Mouse (Mus musculus) intestine, embryonic 14.5 days (tissue): ENCODE data around the gene Inhba. TPM values are rescaled to one million over a fixed set of nuclear protein-coding genes. Genes with fewer than 3 reads are reported as not detected.

Experiments
- ATAC-seq: fragments of 200-750 bp; cut with Nextera tagmentation; replicated peaks from 2 replicates; pipeline ENCODE4 v1.8.0; 2017; ENCODE audit warnings: low read depth, moderate number of reproducible peaks, moderate TSS enrichment, moderate library complexity; ENCODE audit not compliant: low FRiP score, low TSS enrichment
- DNase-seq: peaks from one replicate; pipeline ENCODE4 v3.0.0-alpha.2; 2018; ENCODE audit warnings: low spot score
- H3K27ac ChIP-seq: fragments of 300-500 bp; sonication (generic); 2 replicates; pipeline ENCODE4 v1.5.1; 2014; ENCODE audit warnings: low read depth, mild to moderate bottlenecking, control low read depth
- H3K27me3 ChIP-seq: fragments of 300-500 bp; sonication (generic); replicated peaks from 2 replicates; pipeline ENCODE4 v1.6.1; 2014; ENCODE audit warnings: low read length, control low read depth; ENCODE audit not compliant: control insufficient read depth, insufficient read depth
- H3K36me3 ChIP-seq: fragments of 300-500 bp; sonication (generic); 2 replicates; pipeline ENCODE4 v1.6.1; 2014; ENCODE audit warnings: low read length, control low read depth; ENCODE audit not compliant: control insufficient read depth, insufficient read depth
- H3K4me1 ChIP-seq: fragments of 300-500 bp; sonication (generic); replicated peaks from 2 replicates; pipeline ENCODE4 v1.6.1; 2014; ENCODE audit warnings: low read length, control low read depth, mixed read lengths; ENCODE audit not compliant: control insufficient read depth, insufficient read depth
- H3K4me2 ChIP-seq: fragments of 300-500 bp; sonication (generic); 2 replicates; pipeline ENCODE4 v1.6.1; 2014; ENCODE audit warnings: low read length
- H3K4me3 ChIP-seq: fragments of 300-500 bp; sonication (generic); 2 replicates; pipeline ENCODE4 v1.5.1; 2014; ENCODE audit warnings: low read depth, low read length, control low read depth, mixed read lengths
- H3K9ac ChIP-seq: fragments of 300-500 bp; sonication (generic); 2 replicates; pipeline ENCODE4 v1.6.1; 2014; ENCODE audit warnings: mild to moderate bottlenecking, low read length
- H3K9me3 ChIP-seq: fragments of 300-500 bp; sonication (generic); 2 replicates; pipeline ENCODE4 v1.6.1; 2016; ENCODE audit warnings: low read length, control low read depth; ENCODE audit not compliant: control insufficient read depth
- WGBS: fragments of 180-500 bp; shearing (Covaris S2); extraction: QIAGEN DNeasy Blood & Tissue Kit; methylation state at CpG from one replicate; pipeline ENCODE4 v1.1.7; 2014; 5-methylcytosine and 5-hydroxymethylcytosine counted together
- polyA plus RNA-seq: library from polyadenylated mRNA; unstranded; fragments of >200 nt; fragmentation: Nextera tagmentation; extraction: Ambion mirVana; gene quantifications from 2 replicates; pipeline ENCODE4 v1.2.1, GENCODE M21; 2014

The Inhba gene
- polyA plus RNA-seq, 1 experiment from 2014 or later: 1.6 TPM

DNA sequence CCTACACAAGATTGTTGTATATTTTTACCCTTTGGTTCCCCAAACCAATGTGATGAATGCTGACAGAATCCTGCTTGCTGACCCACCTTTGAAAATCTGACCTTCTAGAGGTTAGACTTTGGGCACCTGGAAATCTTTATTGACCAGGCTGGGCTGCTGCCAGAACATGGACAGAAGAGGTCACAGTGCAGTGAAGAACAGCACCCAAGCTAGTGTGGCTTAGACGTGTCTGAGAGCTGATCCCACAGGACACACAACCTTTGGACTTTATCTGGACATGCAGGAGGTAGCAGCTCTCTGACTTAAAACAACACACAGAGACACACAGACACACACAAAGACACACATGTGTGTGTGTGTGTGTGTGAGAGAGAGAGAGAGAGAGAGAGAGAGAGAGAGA is 3.3 kb upstream of the Inhba start:
- no peak overlapping the region for H3K27ac ChIP-seq
- no peaks in the 10 kb centered on the region for H3K9me3 ChIP-seq
- no peak overlapping the region for H3K4me3 ChIP-seq
- DNase-seq (no peak), ATAC-seq (no peak)
- H3K27me3 ChIP-seq: 0 out of 2 replicates have a peak, but pooled peaks cover 5% of the 10 kb centered on the region
- whole genome bisulfite sequencing: 46% methylated on average over 1 of the region's 1 CpGs
- H3K36me3 ChIP-seq: no peaks in the 10 kb centered on the region
- H3K4me1 ChIP-seq: 0 out of 2 replicates have a peak, but pooled peaks cover 3% of the 10 kb centered on the region
- H3K9ac ChIP-seq: no peak overlapping the region
- H3K4me2 ChIP-seq: no peak overlapping the region

DNA sequence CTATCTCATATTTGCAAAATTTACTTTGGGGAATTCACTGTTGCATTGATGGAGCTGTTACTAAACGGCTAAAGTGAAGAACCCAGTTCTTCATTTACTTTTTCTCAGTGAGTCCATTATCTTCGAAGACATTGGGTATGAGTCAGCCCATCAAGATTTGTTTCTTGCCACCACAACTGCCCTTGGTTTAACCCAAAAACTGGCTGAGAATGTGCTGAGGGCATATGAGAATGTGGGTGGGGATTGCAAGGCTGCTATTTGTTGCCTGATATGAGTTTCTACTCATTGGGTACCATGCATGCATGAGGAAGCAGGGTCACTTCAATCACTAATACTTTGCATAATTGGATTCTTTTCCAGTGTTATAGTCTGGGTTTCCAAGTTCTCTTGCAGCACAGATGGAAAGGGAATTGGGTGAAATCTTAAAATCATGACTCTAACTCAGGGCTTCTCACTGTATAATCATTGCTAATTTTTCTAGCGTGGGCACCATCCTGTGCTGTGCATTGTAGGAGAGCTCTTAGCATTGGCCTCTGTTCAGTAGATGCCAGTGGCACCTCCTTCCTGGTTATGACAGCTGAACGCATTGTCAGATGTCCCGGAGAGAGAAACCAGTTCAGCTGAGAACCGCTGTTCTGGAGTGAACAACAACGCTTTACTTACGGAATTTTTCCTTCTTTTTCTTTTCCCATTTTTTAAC is 1.7 kb upstream of the Inhba start:
- H3K4me3 ChIP-seq: no peak overlapping the region
- no peaks in the 10 kb centered on the region for H3K9me3 ChIP-seq
- H3K4me2 ChIP-seq: no peak overlapping the region
- 0 out of 2 replicates have a peak, but pooled peaks cover 3% of the 10 kb centered on the region for H3K4me1 ChIP-seq
- DNase-seq: no peak
- 0 out of 2 replicates have a peak, but pooled peaks cover 5% of the 10 kb centered on the region for H3K27me3 ChIP-seq
- no peak for ATAC-seq
- H3K36me3 ChIP-seq: no peaks in the 10 kb centered on the region
- no peak overlapping the region for H3K9ac ChIP-seq
- H3K27ac ChIP-seq: no peak overlapping the region
- 93% methylated on average over 8 of the region's 8 CpGs for WGBS

DNA sequence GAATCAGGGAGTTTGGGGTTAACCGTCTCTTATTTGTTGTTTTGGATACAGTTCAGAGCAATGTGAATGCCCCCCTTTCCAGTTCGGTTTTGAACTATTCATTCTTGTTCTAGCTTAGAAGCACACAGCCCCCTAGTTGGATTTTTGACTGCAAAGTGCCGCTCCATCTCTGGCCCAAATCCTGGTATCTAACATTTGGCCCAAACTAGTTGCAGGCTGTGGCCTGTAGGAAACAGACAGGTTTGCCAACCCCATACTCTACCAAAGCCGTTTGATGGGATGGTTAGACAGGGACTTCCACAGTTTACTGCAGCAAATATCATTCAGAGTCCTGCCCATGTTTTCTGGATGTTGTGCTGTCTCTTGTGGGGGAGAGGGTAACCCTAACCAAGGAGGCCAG is 1.1 kb upstream of the Inhba start:
- ATAC-seq: no peak
- 88% methylated on average over 4 of the region's 4 CpGs for WGBS
- Histone ChIP-seq H3K27ac (no peak overlapping the region), H3K9me3 (no peaks in the 10 kb centered on the region), H3K4me1 (0 out of 2 replicates have a peak, but pooled peaks cover 3% of the 10 kb centered on the region), H3K9ac (no peak overlapping the region), H3K27me3 (peaks cover 9% of the 10 kb centered on the region; the same call in 1 of the 2 replicates), H3K4me3 (no peak overlapping the region), H3K4me2 (no peak overlapping the region), H3K36me3 (no peaks in the 10 kb centered on the region)
- peak; percentile 47 for DNase-seq

DNA sequence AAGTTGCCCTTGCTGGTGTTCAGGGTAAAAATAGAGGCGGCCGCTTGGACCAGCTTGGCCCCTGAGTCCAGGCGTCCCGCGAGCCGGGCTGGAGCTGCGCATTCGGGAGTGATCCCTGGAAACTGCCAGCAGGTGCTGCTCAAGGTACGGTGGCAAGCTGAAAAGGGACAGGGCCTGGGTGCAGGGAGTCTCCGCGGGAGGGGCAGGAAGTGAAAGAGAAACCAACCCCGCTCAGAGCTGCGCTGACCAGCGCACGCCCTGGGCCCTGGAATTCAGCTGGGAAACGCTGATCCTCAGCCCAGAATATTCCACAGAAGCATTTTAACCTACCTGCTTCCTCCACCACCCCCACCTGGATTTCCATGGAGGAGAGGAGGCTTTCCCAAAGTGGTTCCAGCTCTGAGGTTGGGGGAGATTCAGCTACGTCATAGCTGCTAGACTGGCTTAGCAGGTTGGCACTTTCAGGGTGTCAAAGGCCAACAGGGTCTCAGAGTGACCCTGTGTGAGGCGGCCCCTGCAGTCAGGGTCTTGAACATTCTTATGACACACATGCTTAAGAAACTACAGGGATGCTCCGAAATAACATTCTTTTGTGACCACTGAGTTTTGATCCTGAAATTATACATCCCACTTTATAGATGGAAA is 714 bp downstream of the Inhba start:
- peak overlapping the region; percentile 48 for H3K9ac ChIP-seq
- H3K4me1 ChIP-seq: peaks cover 3% of the 10 kb centered on the region; the same call in 1 of the 2 replicates
- no peak overlapping the region for H3K27ac ChIP-seq
- 7% methylated on average over 19 of the region's 19 CpGs for WGBS
- peaks cover 17% of the 10 kb centered on the region for H3K27me3 ChIP-seq
- H3K36me3 ChIP-seq: no peaks in the 10 kb centered on the region
- H3K9me3 ChIP-seq: no peaks in the 10 kb centered on the region
- H3K4me2 ChIP-seq: peak overlapping the region; percentile 94
- peak overlapping the region; percentile 45 for H3K4me3 ChIP-seq
- ATAC-seq (peak; percentile 92), DNase-seq (peak; percentile 89)

DNA sequence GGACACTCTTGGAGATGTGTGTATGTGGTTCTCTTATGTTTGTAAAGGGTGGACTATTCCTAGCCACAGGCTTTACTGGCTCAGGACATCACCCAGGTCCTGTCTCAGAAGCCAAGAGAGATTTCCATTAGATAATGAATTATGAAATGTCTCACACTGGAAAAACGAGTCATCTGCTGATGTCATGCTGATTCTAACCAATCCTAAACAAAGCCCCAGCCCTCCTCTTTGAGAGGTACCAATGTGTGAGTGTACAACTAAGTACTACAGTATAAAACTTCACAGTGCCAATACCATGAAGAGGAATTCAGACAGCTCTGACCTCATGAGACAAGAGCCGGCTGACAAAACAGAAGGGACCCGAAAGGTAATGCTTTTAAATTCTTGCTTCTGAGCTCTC is 2.5 kb downstream of the Inhba start:
- WGBS: 51% methylated on average over 3 of the region's 3 CpGs
- no peaks in the 10 kb centered on the region for H3K9me3 ChIP-seq
- H3K4me3 ChIP-seq: no peak overlapping the region
- H3K4me2 ChIP-seq: no peak overlapping the region
- H3K36me3 ChIP-seq: no peaks in the 10 kb centered on the region
- no peak overlapping the region for H3K9ac ChIP-seq
- peaks cover 3% of the 10 kb centered on the region; the same call in 1 of the 2 replicates for H3K4me1 ChIP-seq
- peaks cover 24% of the 10 kb centered on the region for H3K27me3 ChIP-seq
- no peak overlapping the region for H3K27ac ChIP-seq
- DNase-seq (no peak), ATAC-seq (no peak)

DNA sequence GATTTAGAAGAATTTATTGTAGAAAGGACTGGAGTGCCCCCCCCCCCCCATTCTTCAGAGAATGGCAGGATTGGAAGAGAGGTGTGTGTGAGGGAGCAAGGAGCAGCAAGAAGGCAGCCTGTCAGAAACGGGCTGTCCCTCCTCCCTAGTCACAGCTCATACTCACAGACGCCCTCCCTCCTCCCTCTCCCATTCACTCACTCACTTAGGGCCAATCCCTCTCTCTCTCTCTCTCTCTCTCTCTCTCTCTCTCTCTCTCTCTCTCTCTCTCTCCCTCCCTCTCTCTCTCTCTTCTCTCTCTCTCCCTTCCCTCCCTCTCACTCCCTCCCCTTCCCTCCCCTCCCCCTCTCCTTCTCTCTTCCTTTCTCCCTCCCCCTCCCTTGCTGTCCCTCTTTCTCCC is 4.9 kb downstream of the Inhba start:
- Histone ChIP-seq H3K36me3 (no peaks in the 10 kb centered on the region), H3K4me1 (peaks cover 2% of the 10 kb centered on the region; the same call in 1 of the 2 replicates), H3K4me3 (no peak overlapping the region), H3K9ac (no peak overlapping the region), H3K9me3 (no peaks in the 10 kb centered on the region), H3K27me3 (peaks cover 19% of the 10 kb centered on the region), H3K27ac (no peak overlapping the region), H3K4me2 (no peak overlapping the region)
- ATAC-seq (no peak), DNase-seq (no peak)
- 0% methylated on average over 1 of the region's 2 CpGs for WGBS

DNA sequence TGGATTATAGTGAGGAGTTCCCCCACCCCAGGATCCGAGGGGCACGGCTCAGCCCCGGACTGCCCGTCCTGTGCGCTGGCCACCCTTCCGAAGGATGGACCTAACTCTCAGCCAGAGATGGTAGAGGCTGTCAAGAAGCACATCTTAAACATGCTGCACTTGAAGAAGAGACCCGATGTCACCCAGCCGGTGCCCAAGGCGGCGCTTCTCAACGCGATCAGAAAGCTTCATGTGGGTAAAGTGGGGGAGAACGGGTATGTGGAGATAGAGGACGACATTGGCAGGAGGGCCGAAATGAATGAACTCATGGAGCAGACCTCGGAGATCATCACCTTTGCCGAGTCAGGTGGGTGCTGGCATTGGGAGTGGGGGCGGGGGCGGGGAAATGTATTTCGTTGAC is 5.7 kb downstream of the Inhba start:
- Histone ChIP-seq H3K4me2 (peak overlapping the region; percentile 68), H3K27me3 (peaks cover 19% of the 10 kb centered on the region), H3K27ac (no peak overlapping the region), H3K9me3 (no peaks in the 10 kb centered on the region), H3K4me3 (peak overlapping the region; percentile 39), H3K36me3 (no peaks in the 10 kb centered on the region), H3K4me1 (no peaks in the 10 kb centered on the region; the same call in 1 of the 2 replicates), H3K9ac (0 out of 2 replicates have a peak overlapping the region, but pooled peaks have one; percentile 32)
- ATAC-seq (no peak), DNase-seq (peak; percentile 55)
- WGBS: under 1% methylated on average over 20 of the region's 20 CpGs

DNA sequence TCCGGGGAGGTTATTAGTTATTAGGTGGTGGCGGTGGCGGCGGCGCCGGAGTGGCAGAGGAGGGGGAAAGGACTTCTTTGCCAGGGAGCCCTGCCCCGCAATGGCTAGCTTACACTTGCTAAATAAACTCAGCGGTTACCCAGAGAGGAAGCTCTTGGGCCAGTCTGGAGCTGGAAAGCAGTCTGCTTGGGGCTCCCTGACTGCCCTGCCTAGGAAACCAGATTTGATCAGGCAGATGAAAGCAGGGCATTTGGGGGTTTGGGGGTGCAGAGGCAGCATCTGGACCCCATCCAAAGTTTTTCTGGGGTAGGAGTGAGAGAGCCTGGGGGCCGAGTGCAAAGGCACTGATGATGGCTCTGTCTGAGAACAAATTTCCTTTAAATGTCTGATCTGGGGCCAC is 6.1 kb downstream of the Inhba start:
- Histone ChIP-seq H3K36me3 (no peaks in the 10 kb centered on the region), H3K4me1 (no peaks in the 10 kb centered on the region; the same call in 1 of the 2 replicates), H3K27ac (no peak overlapping the region), H3K9me3 (no peaks in the 10 kb centered on the region), H3K4me2 (peak overlapping the region; percentile 68), H3K9ac (peak overlapping the region; percentile 32; the same call in 1 of the 2 replicates), H3K27me3 (peaks cover 19% of the 10 kb centered on the region), H3K4me3 (peak overlapping the region; percentile 39)
- WGBS: 4% methylated on average over 9 of the region's 9 CpGs
- DNase-seq (no peak), ATAC-seq (no peak)
